Mouse (Mus musculus): ENCODE data around the gene Mef2b. TPM values are rescaled to one million over a fixed set of nuclear protein-coding genes. Genes with fewer than 3 reads are reported as not detected.

Mef2b gene
- total and polyA plus RNA-seq, 2 experiments from 2014 or later, result 0.52 to 0.90 TPM

GRCm38 (mm10) chr8:70188707-70189106 is 49.2 kb downstream of the Mef2b start:
- ATAC-seq (no peak), DNase-seq (ENCODE audit: low spot score) (no peak)
- no peak overlapping the region for H3K27ac ChIP-seq
- H3K4me1 ChIP-seq (ENCODE audit: insufficient read depth, low read length), result no peaks in the 10 kb centered on the region
- no peak overlapping the region for H3K4me3 ChIP-seq (ENCODE audit: low read length)
- H3K9ac ChIP-seq (replicated peaks; ENCODE audit: low read length), result no peak overlapping the region
- peaks cover 33% of the 10 kb centered on the region for H3K36me3 ChIP-seq (ENCODE audit: insufficient read depth, low read length)
- 75% methylated on average over 7 of the region's 7 CpGs for WGBS
- TF ChIP-seq CTCF (IDR thresholded peaks at IDR 0.05; ENCODE audit: low read depth), result no peak
- H3K27me3 ChIP-seq (ENCODE audit: insufficient read depth, low read length), result no peaks in the 10 kb centered on the region
- H3K9me3 ChIP-seq (ENCODE audit: low read length), result no peaks in the 10 kb centered on the region
- H3K4me2 ChIP-seq (ENCODE audit: low read depth, low read length), result no peak overlapping the region

GRCm38 (mm10) chr8:70193238-70193637 is 53.7 kb downstream of the Mef2b start:
- H3K27ac ChIP-seq, result no peak overlapping the region
- peaks cover 21% of the 10 kb centered on the region for H3K36me3 ChIP-seq (ENCODE audit: insufficient read depth, low read length)
- H3K9me3 ChIP-seq (ENCODE audit: low read length), result no peaks in the 10 kb centered on the region
- H3K4me3 ChIP-seq (ENCODE audit: low read length), result no peak overlapping the region
- no peaks in the 10 kb centered on the region for H3K27me3 ChIP-seq (ENCODE audit: insufficient read depth, low read length)
- no peak for DNase-seq (ENCODE audit: low spot score)
- no peak overlapping the region for H3K4me2 ChIP-seq (ENCODE audit: low read depth, low read length)
- WGBS, result 58% methylated on average over 5 of the region's 5 CpGs
- H3K9ac ChIP-seq (replicated peaks; ENCODE audit: low read length), result no peak overlapping the region
- TF ChIP-seq CTCF (IDR thresholded peaks at IDR 0.05; ENCODE audit: low read depth), result no peak
- ATAC-seq, result no peak
- H3K4me1 ChIP-seq (ENCODE audit: insufficient read depth, low read length), result no peaks in the 10 kb centered on the region; the same call in 1 of the 2 replicates

- no peaks in the 10 kb centered on the region for H3K27me3 ChIP-seq (ENCODE audit: insufficient read depth, low read length)
These were observed 54.7 kb downstream of the Mef2b start for GRCm38 (mm10) chr8:70194191-70194590.

GRCm38 (mm10) chr8:70195762-70196161 is 56.3 kb downstream of the Mef2b start:
- Histone ChIP-seq H3K9me3 (ENCODE audit: low read length) (no peaks in the 10 kb centered on the region), H3K4me3 (ENCODE audit: low read length) (no peak overlapping the region), H3K4me2 (ENCODE audit: low read depth, low read length) (no peak overlapping the region), H3K9ac (replicated peaks; ENCODE audit: low read length) (no peak overlapping the region), H3K4me1 (ENCODE audit: insufficient read depth, low read length) (no peaks in the 10 kb centered on the region; the same call in 1 of the 2 replicates), H3K36me3 (ENCODE audit: insufficient read depth, low read length) (peaks cover 9% of the 10 kb centered on the region; the same call in 1 of the 2 replicates), H3K27ac (no peak overlapping the region), H3K27me3 (ENCODE audit: insufficient read depth, low read length) (no peaks in the 10 kb centered on the region)
- ATAC-seq (no peak), DNase-seq (ENCODE audit: low spot score) (no peak)
- 0 out of 2 replicates have a peak, but pooled peaks have one; percentile 15 for TF ChIP-seq CTCF (IDR thresholded peaks at IDR 0.05; ENCODE audit: low read depth)
- WGBS, result 89% methylated on average over 2 of the region's 2 CpGs

More at GRCm38 (mm10) chr8:70194191-70194590, 54.7 kb downstream of the Mef2b start:
- Histone ChIP-seq H3K27ac (no peak overlapping the region), H3K4me1 (ENCODE audit: insufficient read depth, low read length) (no peaks in the 10 kb centered on the region; the same call in 1 of the 2 replicates), H3K9me3 (ENCODE audit: low read length) (no peaks in the 10 kb centered on the region), H3K4me3 (ENCODE audit: low read length) (no peak overlapping the region), H3K9ac (replicated peaks; ENCODE audit: low read length) (no peak overlapping the region), H3K36me3 (ENCODE audit: insufficient read depth, low read length) (peaks cover 17% of the 10 kb centered on the region; the same call in 1 of the 2 replicates), H3K4me2 (ENCODE audit: low read depth, low read length) (no peak overlapping the region)
- 84% methylated on average over 3 of the region's 3 CpGs for WGBS
- no peak for TF ChIP-seq CTCF (IDR thresholded peaks at IDR 0.05; ENCODE audit: low read depth)
- no peak for ATAC-seq
- DNase-seq (ENCODE audit: low spot score), result no peak

- Histone ChIP-seq H3K4me1 (ENCODE audit: insufficient read depth, low read length) (no peaks in the 10 kb centered on the region; the same call in 1 of the 2 replicates), H3K27ac (no peak overlapping the region), H3K27me3 (ENCODE audit: insufficient read depth, low read length) (no peaks in the 10 kb centered on the region), H3K4me2 (ENCODE audit: low read depth, low read length) (no peak overlapping the region), H3K36me3 (ENCODE audit: insufficient read depth, low read length) (peaks cover 4% of the 10 kb centered on the region; the same call in 1 of the 2 replicates), H3K9ac (replicated peaks; ENCODE audit: low read length) (no peak overlapping the region), H3K4me3 (ENCODE audit: low read length) (no peak overlapping the region), H3K9me3 (ENCODE audit: low read length) (no peaks in the 10 kb centered on the region)
- no peak for TF ChIP-seq CTCF (IDR thresholded peaks at IDR 0.05; ENCODE audit: low read depth)
- WGBS, result 37% methylated on average over 7 of the region's 7 CpGs
- DNase-seq (ENCODE audit: low spot score) (no peak), ATAC-seq (no peak)
These were observed 58.1 kb downstream of the Mef2b start for GRCm38 (mm10) chr8:70197603-70198002.

- Histone ChIP-seq H3K27ac (peak overlapping the region; percentile 32; the same call in 1 of the 2 replicates), H3K4me1 (ENCODE audit: insufficient read depth, low read length) (no peaks in the 10 kb centered on the region; the same call in 1 of the 2 replicates), H3K36me3 (ENCODE audit: insufficient read depth, low read length) (no peaks in the 10 kb centered on the region), H3K9me3 (ENCODE audit: low read length) (no peaks in the 10 kb centered on the region), H3K27me3 (ENCODE audit: insufficient read depth, low read length) (no peaks in the 10 kb centered on the region), H3K9ac (replicated peaks; ENCODE audit: low read length) (no peak overlapping the region), H3K4me2 (ENCODE audit: low read depth, low read length) (no peak overlapping the region), H3K4me3 (ENCODE audit: low read length) (no peak overlapping the region)
- TF ChIP-seq CTCF (IDR thresholded peaks at IDR 0.05; ENCODE audit: low read depth), result peak; percentile 73
- DNase-seq (ENCODE audit: low spot score) (peak; percentile 64), ATAC-seq (peak; percentile 79)
- WGBS, result 39% methylated on average over 5 of the region's 5 CpGs
These were observed 60.7 kb downstream of the Mef2b start for GRCm38 (mm10) chr8:70200098-70200681.

GRCm38 (mm10) chr8:70201417-70201816 is 61.9 kb downstream of the Mef2b start:
- Histone ChIP-seq H3K27me3 (ENCODE audit: insufficient read depth, low read length) (no peaks in the 10 kb centered on the region), H3K9ac (replicated peaks; ENCODE audit: low read length) (no peak overlapping the region), H3K9me3 (ENCODE audit: low read length) (no peaks in the 10 kb centered on the region), H3K4me3 (ENCODE audit: low read length) (no peak overlapping the region), H3K36me3 (ENCODE audit: insufficient read depth, low read length) (no peaks in the 10 kb centered on the region), H3K4me1 (ENCODE audit: insufficient read depth, low read length) (no peaks in the 10 kb centered on the region; the same call in 1 of the 2 replicates), H3K27ac (no peak overlapping the region), H3K4me2 (ENCODE audit: low read depth, low read length) (no peak overlapping the region)
- no peak for DNase-seq (ENCODE audit: low spot score)
- no peak for ATAC-seq
- TF ChIP-seq CTCF (IDR thresholded peaks at IDR 0.05; ENCODE audit: low read depth), result no peak
- 91% methylated on average over 3 of the region's 3 CpGs for WGBS

All from hindbrain, postnatal 0 days (tissue).